Mouse (Mus musculus): Measurements from ENCODE around the gene Notch2. TPM values are rescaled to one million over a fixed set of nuclear protein-coding genes. Genes with fewer than 3 reads are reported as not detected.
A peak's percentile ranks its signal among the peaks of the same experiment; 100 is the strongest.

Gene Notch2
- polyA plus RNA-seq, 1 experiment from 2014 or later: 10.6 TPM

DNA sequence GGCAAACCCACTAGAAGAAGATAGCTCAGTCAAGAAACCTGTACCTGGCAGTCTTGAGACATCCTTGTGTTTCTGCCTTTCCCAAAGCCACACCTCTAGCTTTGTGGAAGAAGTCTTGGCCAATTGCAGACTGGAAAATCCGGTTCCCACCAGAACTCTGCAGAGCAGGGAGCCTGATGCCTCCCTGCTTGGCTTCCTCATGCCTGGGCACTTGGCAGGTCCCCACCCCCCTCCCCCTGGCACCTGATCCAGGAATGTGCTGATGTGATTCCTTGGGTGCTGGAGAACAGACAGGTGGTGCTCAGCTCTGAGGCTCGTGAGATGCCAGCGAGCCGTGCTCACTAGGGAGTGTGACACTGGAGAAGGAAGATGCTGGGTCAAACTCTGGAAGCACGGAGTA lies 85.3 kb downstream of the Notch2 start:
- no peak overlapping the region for H3K4me2 ChIP-seq (replicated peaks; ENCODE audit: low read depth)
- no peak for TF ChIP-seq CTCF (IDR thresholded peaks at IDR 0.05; ENCODE audit: low read depth)
- no peak for TF ChIP-seq EP300 (optimal IDR thresholded peaks at IDR 0.05)
- no peak overlapping the region for H3K9ac ChIP-seq (ENCODE audit: low read length)
- peak overlapping the region; percentile 74 for H3K27ac ChIP-seq (replicated peaks)
- DNase-seq (ENCODE audit: low spot score) (peak; percentile 76), ATAC-seq (ENCODE audit: low FRiP score, low TSS enrichment) (peak; percentile 85)
- WGBS: 55% methylated on average over 5 of the region's 5 CpGs
- peaks cover 42% of the 10 kb centered on the region for H3K36me3 ChIP-seq (ENCODE audit: control insufficient read depth, insufficient read depth, low read length)
- H3K9me3 ChIP-seq (ENCODE audit: control insufficient read depth, low read length): no peaks in the 10 kb centered on the region
- H3K4me1 ChIP-seq (replicated peaks; ENCODE audit: control insufficient read depth, insufficient read depth): no peaks in the 10 kb centered on the region
- no peak overlapping the region for H3K4me3 ChIP-seq (ENCODE audit: low read depth, low read length)
- no peaks in the 10 kb centered on the region for H3K27me3 ChIP-seq (ENCODE audit: control insufficient read depth, insufficient read depth, low read length)

DNA sequence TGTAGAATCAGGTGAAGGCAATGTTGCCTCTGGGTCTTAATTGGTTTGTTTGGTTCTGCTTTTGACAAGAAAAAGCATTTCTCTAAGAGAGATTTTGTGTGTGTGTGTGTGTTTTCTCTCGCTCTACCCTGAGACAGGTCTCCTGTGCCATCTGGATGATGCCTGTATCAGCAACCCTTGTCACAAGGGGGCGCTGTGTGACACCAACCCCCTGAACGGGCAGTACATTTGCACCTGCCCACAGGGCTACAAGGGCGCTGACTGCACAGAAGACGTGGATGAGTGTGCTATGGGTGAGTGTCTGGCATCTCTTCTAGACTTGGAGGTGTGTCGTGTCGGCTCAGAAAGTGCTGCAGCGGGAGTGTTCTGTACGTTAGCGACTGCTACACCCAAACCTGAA lies 86.0 kb downstream of the Notch2 start:
- H3K9ac ChIP-seq (ENCODE audit: low read length): no peak overlapping the region
- H3K4me1 ChIP-seq (replicated peaks; ENCODE audit: control insufficient read depth, insufficient read depth): no peaks in the 10 kb centered on the region
- H3K9me3 ChIP-seq (ENCODE audit: control insufficient read depth, low read length): no peaks in the 10 kb centered on the region
- TF ChIP-seq EP300 (optimal IDR thresholded peaks at IDR 0.05) (no peak), CTCF (IDR thresholded peaks at IDR 0.05; ENCODE audit: low read depth) (peak; percentile 63)
- H3K27ac ChIP-seq (replicated peaks): peak overlapping the region; percentile 74
- H3K36me3 ChIP-seq (ENCODE audit: control insufficient read depth, insufficient read depth, low read length): peaks cover 43% of the 10 kb centered on the region
- WGBS: 76% methylated on average over 10 of the region's 10 CpGs
- no peaks in the 10 kb centered on the region for H3K27me3 ChIP-seq (ENCODE audit: control insufficient read depth, insufficient read depth, low read length)
- peak; percentile 51 for DNase-seq (ENCODE audit: low spot score)
- ATAC-seq (ENCODE audit: low FRiP score, low TSS enrichment): no peak
- H3K4me3 ChIP-seq (ENCODE audit: low read depth, low read length): no peak overlapping the region
- no peak overlapping the region for H3K4me2 ChIP-seq (replicated peaks; ENCODE audit: low read depth)

DNA sequence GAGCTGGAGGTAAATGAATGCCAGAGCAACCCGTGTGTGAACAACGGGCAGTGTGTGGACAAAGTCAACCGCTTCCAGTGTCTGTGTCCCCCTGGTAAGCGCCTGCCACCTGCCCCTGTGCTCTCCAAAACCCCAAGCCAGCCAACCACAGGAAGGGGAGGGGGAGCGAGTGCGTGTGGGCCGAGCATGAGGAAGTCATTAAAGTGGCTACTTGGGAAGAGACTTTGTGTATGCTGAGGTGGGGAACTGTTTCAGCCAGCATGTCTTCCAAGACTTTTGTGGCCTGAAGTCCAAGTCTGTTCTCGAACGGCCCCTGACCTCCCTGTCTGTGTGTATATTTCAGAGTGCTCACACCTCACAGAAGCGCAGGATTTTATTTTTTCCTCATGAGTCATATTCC lies 88.2 kb downstream of the Notch2 start:
- ATAC-seq (ENCODE audit: low FRiP score, low TSS enrichment) (no peak), DNase-seq (ENCODE audit: low spot score) (no peak)
- 73% methylated on average over 10 of the region's 10 CpGs for WGBS
- Histone ChIP-seq H3K9ac (ENCODE audit: low read length) (no peak overlapping the region), H3K9me3 (ENCODE audit: control insufficient read depth, low read length) (no peaks in the 10 kb centered on the region), H3K27me3 (ENCODE audit: control insufficient read depth, insufficient read depth, low read length) (no peaks in the 10 kb centered on the region), H3K4me2 (replicated peaks; ENCODE audit: low read depth) (no peak overlapping the region), H3K4me1 (replicated peaks; ENCODE audit: control insufficient read depth, insufficient read depth) (no peaks in the 10 kb centered on the region; the same call in 1 of the 2 replicates), H3K4me3 (ENCODE audit: low read depth, low read length) (no peak overlapping the region), H3K36me3 (ENCODE audit: control insufficient read depth, insufficient read depth, low read length) (peaks cover 46% of the 10 kb centered on the region), H3K27ac (replicated peaks) (no peak overlapping the region)
- TF ChIP-seq CTCF (IDR thresholded peaks at IDR 0.05; ENCODE audit: low read depth) (no peak), EP300 (optimal IDR thresholded peaks at IDR 0.05) (no peak)

DNA sequence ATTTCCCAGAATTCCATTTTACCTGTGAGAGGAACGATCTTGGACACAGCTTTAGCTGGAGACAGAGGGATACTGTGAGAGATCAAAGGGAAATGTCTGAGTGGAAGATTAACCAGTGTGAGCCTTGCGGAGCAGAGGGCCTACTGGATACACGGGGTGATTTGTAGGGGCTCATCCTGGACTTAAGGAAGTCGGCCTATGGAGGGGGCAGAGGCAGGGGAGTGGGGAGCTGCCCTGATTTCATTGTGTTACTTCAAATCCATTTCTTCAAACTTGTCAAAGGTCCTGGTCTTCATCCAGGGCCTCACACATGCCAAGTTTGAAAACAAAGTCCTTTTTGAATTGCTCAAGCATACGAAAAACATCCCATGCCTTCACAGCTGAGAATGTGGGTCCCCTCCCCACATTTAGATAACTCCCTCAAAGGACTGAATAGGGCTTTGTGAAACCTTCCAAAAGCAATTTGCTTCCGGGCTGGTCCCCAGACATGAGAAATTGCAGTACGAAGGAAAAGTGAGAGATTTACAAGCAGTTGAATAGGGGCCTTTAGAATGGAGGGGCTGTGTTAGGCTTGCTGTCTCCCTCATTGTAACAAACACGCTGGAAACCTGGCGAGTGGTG lies 91.6 kb downstream of the Notch2 start:
- TF ChIP-seq EP300 (optimal IDR thresholded peaks at IDR 0.05) (no peak), CTCF (IDR thresholded peaks at IDR 0.05; ENCODE audit: low read depth) (no peak)
- ATAC-seq (ENCODE audit: low FRiP score, low TSS enrichment) (no peak), DNase-seq (ENCODE audit: low spot score) (no peak)
- no peaks in the 10 kb centered on the region; the same call in 1 of the 2 replicates for H3K4me1 ChIP-seq (replicated peaks; ENCODE audit: control insufficient read depth, insufficient read depth)
- no peak overlapping the region for H3K9ac ChIP-seq (ENCODE audit: low read length)
- H3K4me3 ChIP-seq (ENCODE audit: low read depth, low read length): no peak overlapping the region
- no peak overlapping the region for H3K4me2 ChIP-seq (replicated peaks; ENCODE audit: low read depth)
- peaks cover 42% of the 10 kb centered on the region for H3K36me3 ChIP-seq (ENCODE audit: control insufficient read depth, insufficient read depth, low read length)
- WGBS: 60% methylated on average over 9 of the region's 9 CpGs
- no peaks in the 10 kb centered on the region for H3K27me3 ChIP-seq (ENCODE audit: control insufficient read depth, insufficient read depth, low read length)
- H3K9me3 ChIP-seq (ENCODE audit: control insufficient read depth, low read length): no peaks in the 10 kb centered on the region
- H3K27ac ChIP-seq (replicated peaks): no peak overlapping the region

DNA sequence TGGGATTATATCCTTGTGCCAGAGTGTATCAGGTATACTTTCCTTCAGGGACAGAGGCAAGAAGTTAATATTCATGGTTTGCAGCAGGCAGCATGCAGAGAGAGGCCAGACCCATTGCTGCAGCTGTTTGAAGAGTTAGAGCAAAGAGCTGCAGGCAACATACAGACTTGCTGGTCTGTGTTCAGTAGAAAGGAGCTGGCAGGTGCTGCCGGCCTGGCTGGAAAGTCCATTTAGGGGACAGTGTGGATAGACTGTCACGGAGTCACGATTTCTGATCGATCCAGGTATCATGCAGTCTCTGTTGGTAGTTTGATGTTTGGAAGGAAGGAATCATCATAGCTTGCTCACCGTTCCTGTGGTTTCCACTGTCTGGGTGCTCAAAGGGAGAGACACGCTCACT lies 92.2 kb downstream of the Notch2 start:
- H3K4me1 ChIP-seq (replicated peaks; ENCODE audit: control insufficient read depth, insufficient read depth): no peaks in the 10 kb centered on the region; the same call in 1 of the 2 replicates
- ATAC-seq (ENCODE audit: low FRiP score, low TSS enrichment): no peak
- TF ChIP-seq CTCF (IDR thresholded peaks at IDR 0.05; ENCODE audit: low read depth) (no peak), EP300 (optimal IDR thresholded peaks at IDR 0.05) (no peak)
- H3K27me3 ChIP-seq (ENCODE audit: control insufficient read depth, insufficient read depth, low read length): no peaks in the 10 kb centered on the region
- WGBS: 92% methylated on average over 6 of the region's 6 CpGs
- no peaks in the 10 kb centered on the region for H3K9me3 ChIP-seq (ENCODE audit: control insufficient read depth, low read length)
- no peak overlapping the region for H3K9ac ChIP-seq (ENCODE audit: low read length)
- DNase-seq (ENCODE audit: low spot score): no peak
- H3K27ac ChIP-seq (replicated peaks): no peak overlapping the region
- H3K4me2 ChIP-seq (replicated peaks; ENCODE audit: low read depth): no peak overlapping the region
- H3K36me3 ChIP-seq (ENCODE audit: control insufficient read depth, insufficient read depth, low read length): peaks cover 37% of the 10 kb centered on the region
- H3K4me3 ChIP-seq (ENCODE audit: low read depth, low read length): no peak overlapping the region

DNA sequence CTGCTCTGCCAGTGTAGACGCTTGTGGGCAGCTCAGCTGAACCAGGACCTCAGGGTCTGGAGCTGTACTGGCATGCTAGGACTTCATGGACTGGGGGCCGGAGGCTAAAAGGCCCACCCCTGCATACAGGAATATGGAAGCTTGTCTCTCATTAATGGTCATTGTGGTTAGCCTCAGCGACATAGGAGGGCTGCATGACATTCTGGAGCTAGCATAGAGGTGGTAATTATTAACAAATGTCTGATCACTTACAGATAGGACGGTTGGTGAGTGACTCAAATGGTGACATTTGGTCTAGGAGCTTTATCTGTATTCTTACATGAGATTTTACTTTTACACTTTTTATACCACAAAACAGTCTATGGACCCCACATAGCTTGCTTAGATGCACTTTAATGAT lies 92.8 kb downstream of the Notch2 start:
- Histone ChIP-seq H3K36me3 (ENCODE audit: control insufficient read depth, insufficient read depth, low read length) (peaks cover 31% of the 10 kb centered on the region), H3K9me3 (ENCODE audit: control insufficient read depth, low read length) (no peaks in the 10 kb centered on the region), H3K4me1 (replicated peaks; ENCODE audit: control insufficient read depth, insufficient read depth) (no peaks in the 10 kb centered on the region; the same call in 1 of the 2 replicates), H3K27me3 (ENCODE audit: control insufficient read depth, insufficient read depth, low read length) (no peaks in the 10 kb centered on the region), H3K4me2 (replicated peaks; ENCODE audit: low read depth) (no peak overlapping the region), H3K4me3 (ENCODE audit: low read depth, low read length) (no peak overlapping the region), H3K27ac (replicated peaks) (no peak overlapping the region), H3K9ac (ENCODE audit: low read length) (no peak overlapping the region)
- no peak for DNase-seq (ENCODE audit: low spot score)
- WGBS: 76% methylated on average over 4 of the region's 4 CpGs
- ATAC-seq (ENCODE audit: low FRiP score, low TSS enrichment): no peak
- TF ChIP-seq EP300 (optimal IDR thresholded peaks at IDR 0.05) (no peak), CTCF (IDR thresholded peaks at IDR 0.05; ENCODE audit: low read depth) (no peak)

Measured in stomach, postnatal 0 days (tissue).